Mouse (Mus musculus) large intestine, adult 2 months (tissue): ENCODE results near the gene Prrx2. TPM values are rescaled to one million over a fixed set of nuclear protein-coding genes. Genes with fewer than 3 reads are reported as not detected.
"Not testable (repeated sequence)": the region's sequence is repeated elsewhere in the genome, so short reads cannot be mapped to it uniquely, and the experiment has no call there.

ENCODE experiments used
- DNase-seq: peaks from one replicate; pipeline ENCODE4 v3.0.0-alpha.2; 2012; ENCODE audit warnings: low read depth, low spot score
- WGBS: fragments of 180-500 bp; shearing (Covaris S2); methylation state at CpG from one replicate; pipeline ENCODE4 v1.1.7; 2018; 5-methylcytosine and 5-hydroxymethylcytosine counted together
- polyA plus RNA-seq: library from polyadenylated mRNA; depleted of rRNA; stranded (reverse); fragments of >200 nt; gene quantifications from 2 replicates; pipeline ENCODE4 v1.2.3, GENCODE M21; 2012

Gene Prrx2
- polyA plus RNA-seq, 1 experiment: 3.2 TPM

DNA sequence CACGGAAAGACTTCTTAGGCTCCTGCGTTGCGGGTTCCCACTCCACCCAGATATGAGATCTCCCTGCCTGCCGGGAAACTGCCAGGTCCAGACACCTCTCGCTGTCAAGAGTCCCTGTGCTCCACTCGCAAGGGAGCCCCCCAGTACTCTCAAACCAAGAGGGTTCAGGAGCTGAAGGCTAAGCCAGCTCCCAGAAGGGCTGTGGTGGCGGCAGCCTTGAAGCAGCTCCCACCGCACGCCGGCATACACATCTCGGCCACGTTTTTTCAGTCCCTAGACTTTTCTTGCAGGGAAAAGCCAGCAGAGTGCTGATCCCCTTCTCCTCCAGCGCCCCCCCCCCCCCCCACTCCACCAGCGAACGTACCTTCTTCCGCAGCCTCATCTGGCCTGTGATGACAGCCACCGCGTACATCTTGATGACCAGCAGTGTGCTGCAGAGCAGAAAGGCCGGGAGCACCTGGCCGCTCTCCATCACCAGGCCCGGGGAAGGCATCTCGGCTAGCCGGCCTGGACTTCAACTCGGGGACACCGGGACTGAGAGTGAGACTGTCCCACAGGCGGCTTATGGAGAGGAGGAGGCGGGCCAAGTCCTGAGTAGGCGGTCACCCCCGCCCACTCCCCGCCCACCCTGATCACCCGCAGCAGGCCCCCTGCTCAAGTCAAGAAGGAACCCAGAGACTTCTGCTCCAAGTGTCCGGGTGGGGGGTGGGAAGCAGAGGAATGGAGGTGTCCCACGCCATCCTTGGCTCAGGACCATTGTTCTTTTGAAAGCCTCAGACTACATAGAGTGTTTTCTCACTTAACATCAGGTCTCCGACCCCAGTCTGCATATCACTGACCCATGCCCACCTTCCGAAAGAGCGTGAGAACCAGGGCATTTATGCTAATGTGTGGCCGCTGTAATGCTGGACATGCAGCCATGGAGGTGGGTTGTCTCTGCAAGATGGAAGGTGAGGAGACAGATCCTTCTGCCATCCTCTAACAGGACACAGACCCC lies 68.3 kb downstream of the Prrx2 start:
- DNase-seq: no peak
- WGBS: 58% methylated on average over 37 of the region's 37 CpGs

GRCm38 (mm10) chr2:30904231-30904630 lies 69.5 kb downstream of the Prrx2 start:
- DNase-seq: no peak
- 48% methylated on average over 6 of the region's 6 CpGs for WGBS

GRCm38 (mm10) chr2:30904991-30905390 lies 70.2 kb downstream of the Prrx2 start:
- DNase-seq: no peak
- WGBS: 50% methylated on average over 7 of the region's 7 CpGs

- WGBS: 85% methylated on average over 8 of the region's 8 CpGs
- DNase-seq: no peak
Measured at GRCm38 (mm10) chr2:30905906-30906305, 71.1 kb downstream of the Prrx2 start.

DNA sequence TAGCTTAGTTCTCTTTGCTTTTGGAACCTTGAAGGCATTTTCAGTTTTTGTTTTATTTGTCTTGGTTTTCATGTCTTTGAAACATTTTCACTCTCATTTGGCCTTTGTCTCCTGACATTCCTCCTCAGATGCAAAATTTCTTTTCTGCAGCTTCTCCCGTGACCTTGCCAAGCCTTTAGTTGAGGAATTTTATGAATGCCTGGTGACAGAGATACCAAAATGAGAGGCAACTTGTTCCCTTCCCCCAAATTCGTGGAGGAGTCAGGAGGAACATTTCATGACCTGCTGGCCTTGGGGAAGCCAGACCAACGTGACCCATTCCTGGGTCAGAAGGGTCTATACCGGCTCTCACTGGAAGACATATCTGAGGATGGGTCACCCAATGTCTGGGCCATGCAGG lies 71.9 kb downstream of the Prrx2 start:
- 77% methylated on average over 4 of the region's 4 CpGs for WGBS

DNA sequence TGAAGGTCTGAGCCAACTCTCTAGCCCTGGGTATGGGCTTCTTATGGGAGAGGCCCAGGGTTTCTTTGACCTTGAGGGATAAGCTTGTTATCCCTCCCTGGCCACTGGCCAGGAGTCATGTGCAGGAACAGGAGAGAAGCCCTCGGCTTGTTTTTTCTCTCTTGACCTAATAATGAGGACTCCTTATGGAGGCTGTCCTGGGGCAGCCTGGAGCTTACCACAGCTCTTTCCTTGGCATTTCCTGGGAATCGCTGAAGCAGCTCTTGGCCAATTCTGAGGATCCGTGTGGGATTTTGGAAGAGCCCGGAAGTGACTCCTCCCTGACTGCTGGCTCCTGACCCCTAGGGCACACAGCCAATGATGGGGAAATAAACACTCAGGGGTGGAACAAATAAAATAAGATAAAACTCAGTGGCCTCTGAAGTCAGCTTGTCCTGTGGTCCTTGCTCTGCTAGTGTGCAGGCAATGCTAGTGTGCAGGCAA lies 77.6 kb downstream of the Prrx2 start:
- WGBS: 9% methylated on average over 4 of the region's 4 CpGs
- DNase-seq: no peak

More for the DNA sequence above, 71.9 kb downstream of the Prrx2 start:
- no peak for DNase-seq

DNA sequence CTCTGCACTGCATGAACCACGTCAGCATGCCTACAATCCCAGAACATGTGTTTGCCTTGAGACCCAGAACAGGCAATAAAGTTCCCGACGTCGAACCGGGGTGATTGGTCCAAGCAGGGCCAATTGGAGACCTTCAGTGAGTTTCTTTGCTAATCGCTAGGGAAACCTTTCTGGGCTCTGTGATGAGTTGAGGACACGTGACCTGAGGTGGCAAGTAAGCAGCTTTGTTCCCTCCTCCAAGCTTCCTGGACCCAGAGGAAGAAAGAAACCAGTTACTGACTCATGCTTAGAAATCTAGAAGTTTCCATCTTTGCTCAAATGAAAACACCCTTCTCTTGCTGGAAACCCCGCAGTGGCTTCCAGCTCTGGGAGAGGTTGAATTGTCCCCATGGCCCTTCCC lies 78.2 kb downstream of the Prrx2 start:
- no peak for DNase-seq
- WGBS: 62% methylated on average over 8 of the region's 8 CpGs

DNA sequence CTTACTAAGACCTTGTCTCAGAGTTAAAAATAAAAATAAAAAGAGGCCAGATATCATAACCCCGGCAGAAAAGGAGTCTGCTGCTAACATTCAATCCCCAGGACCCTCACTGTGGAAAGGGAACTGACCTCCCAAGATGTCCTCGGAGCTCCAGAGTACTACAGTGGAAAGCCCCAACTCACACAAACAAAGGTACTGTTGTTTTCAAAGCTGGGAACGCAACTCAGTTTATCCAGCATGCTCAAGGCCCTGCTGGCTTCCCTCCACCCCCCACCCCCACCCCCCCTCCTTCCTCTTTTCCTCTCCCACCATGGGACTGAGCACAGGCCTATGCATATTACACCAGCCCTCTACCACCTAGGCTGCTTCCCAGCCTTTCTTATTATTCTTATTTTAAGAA lies 80.1 kb downstream of the Prrx2 start:
- WGBS: 87% methylated on average over 3 of the region's 3 CpGs

DNA sequence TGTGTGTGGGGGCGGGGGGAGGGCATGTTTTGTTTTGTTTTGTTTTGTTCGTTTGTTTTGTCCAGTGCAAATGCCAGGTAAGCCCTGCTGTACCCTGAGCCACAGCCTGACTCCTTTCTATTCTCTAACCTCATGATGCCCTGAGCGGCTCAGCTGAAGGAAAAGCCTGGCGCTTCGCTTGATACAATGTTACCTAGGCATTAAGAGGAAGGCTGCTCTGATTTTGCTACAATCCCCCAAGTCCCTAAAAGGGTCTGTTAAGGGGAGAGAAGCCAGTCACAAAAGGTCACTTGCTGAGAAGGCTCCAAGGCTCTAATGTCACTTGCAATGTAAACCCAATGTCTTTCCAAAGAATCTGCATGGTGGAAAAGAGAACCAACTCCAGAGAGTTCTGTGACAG lies 80.6 kb downstream of the Prrx2 start:
- WGBS: 88% methylated on average over 5 of the region's 5 CpGs
- no peak for DNase-seq

More for the DNA sequence above, 80.1 kb downstream of the Prrx2 start:
- no peak for DNase-seq

GRCm38 (mm10) chr2:30915933-30916332 lies 81.2 kb downstream of the Prrx2 start:
- WGBS: 82% methylated on average over 6 of the region's 6 CpGs
- DNase-seq: not testable (repeated sequence)

- 84% methylated on average over 7 of the region's 7 CpGs for WGBS
- DNase-seq: no peak
Measured at GRCm38 (mm10) chr2:30917649-30918048, 82.9 kb downstream of the Prrx2 start.

DNA sequence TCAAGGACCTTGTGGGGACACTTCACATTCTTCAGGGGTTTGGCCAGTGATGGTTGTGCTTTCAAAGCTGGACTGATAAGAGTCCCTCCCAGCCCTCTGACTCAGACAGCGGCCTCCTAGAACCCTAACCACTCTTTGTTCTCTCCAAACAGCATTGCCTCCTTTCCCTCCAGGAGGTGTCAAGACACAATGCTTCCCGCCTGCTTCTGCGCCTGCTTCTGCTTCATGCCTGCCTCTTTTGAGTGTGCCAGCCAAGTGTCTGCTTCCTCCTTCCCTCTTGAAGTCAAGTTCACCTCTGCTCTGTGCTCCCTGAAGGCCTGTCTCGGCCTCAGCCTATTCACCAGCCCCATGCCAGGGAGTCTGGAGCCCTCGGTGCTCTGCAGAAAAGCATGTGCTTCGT lies 83.4 kb downstream of the Prrx2 start:
- WGBS: 85% methylated on average over 6 of the region's 6 CpGs

GRCm38 (mm10) chr2:30918780-30919329 lies 84.1 kb downstream of the Prrx2 start:
- no peak for DNase-seq
- WGBS: 34% methylated on average over 8 of the region's 8 CpGs

More for the DNA sequence above, 83.4 kb downstream of the Prrx2 start:
- DNase-seq: no peak

DNA sequence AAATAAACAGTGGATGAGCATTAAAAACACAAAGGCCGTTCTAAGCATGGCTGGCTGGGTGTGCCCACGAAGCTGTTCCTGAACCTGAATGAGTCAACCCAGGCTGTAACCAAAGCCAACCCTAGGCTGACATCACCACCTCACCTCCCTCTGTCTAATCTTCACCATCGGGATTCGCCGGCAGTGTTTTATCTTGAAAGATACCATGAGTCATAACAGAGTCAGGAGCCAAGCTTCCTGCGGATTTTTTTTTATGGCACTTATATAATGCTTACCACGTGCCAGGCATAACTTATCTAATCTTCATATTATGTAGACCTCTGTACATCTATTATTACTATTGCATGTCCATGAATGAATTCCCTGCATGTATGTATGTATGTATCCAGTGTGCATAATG lies 85.4 kb downstream of the Prrx2 start:
- peak; percentile 86 for DNase-seq

GRCm38 (mm10) chr2:30923099-30923498 lies 88.3 kb downstream of the Prrx2 start:
- 72% methylated on average over 3 of the region's 3 CpGs for WGBS
- no peak for DNase-seq

More for the DNA sequence above, 85.4 kb downstream of the Prrx2 start:
- WGBS: 13% methylated on average over 7 of the region's 7 CpGs

DNA sequence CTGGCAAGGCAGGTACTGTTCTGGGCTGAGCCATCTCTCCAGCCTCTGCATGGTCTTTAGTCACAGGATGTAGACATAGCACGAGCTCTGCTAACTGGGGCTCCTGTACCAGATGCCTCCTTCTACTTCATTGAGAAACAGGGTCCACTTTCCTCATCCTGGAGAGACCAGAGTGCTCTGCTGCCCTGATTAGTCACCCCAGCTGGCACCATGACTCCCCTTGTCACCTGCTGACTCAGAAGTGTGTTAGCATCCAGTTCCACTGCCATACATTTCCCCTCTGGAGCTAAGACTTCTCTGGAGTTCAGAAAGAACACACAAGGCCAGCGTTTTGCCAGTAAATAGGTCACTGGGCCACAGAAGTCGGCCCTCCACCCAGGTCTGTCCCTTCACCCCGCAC lies 90.4 kb downstream of the Prrx2 start:
- no peak for DNase-seq
- 80% methylated on average over 4 of the region's 4 CpGs for WGBS

- 62% methylated on average over 4 of the region's 4 CpGs for WGBS
- no peak for DNase-seq
Measured at GRCm38 (mm10) chr2:30926381-30926780, 91.6 kb downstream of the Prrx2 start.

- 69% methylated on average over 9 of the region's 9 CpGs for WGBS
- no peak for DNase-seq
Measured at GRCm38 (mm10) chr2:30927151-30927781, 92.5 kb downstream of the Prrx2 start.

DNA sequence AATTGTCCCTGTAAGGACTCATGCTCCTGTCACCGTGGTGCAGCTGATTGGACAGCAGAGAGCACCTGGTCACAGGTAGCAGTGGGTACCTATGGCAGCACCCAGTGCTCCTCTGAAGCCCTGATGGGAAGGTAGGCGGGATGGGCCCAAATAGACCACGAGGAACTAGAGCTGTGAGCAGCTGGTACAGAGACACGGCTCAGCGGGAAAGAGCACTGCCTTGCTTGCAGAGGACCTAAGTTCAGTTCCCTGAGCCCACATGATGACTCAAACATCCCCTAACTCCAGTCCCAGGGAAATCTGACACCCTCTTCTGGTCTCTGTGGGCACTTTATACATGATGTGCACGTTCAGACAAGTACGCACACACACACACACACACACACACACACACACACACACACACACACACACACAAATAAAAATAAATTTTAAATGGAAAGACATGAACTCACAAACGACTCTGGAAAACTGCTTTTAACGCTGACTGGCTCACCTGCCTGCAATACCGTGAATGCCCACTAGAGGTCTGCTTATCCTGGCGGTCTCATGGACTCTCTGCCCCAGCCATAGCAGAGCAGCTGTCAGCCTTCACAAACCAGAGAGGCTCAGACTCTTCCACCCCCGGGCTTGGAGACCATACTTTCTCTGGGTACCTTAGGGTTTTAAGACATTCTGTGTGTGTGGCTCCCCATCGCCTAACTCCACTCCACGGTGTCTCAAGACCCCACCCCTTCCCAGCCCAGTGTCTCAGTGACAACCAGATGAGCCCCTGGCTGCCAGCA lies 93.3 kb downstream of the Prrx2 start:
- 27% methylated on average over 14 of the region's 14 CpGs for WGBS
- no peak for DNase-seq
